ENCODE assay signal across 17 mouse cellular contexts in the genomic region with DNA sequence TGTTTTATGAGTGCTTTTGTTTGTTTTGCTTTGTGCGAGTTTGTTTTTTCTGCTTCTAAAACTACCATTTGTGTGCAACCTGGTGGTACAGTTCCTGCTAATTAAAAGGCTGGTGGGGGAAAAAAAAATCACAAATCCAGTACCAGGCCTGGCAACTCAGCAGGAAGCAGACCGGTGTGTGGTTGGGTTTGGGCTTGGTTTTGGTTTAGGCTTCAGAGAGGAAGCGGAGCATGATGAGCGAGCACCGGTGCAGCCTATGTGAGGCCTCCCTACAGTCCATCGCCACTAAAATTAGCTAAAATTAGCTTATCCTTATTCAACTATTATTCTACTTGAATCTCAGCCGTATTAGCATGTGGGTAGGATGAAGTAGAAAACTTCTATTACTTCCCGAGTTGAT.
"Had no signal": no experiment of that assay in that cellular context is flagged by ENCODE, and none has a peak within 500 bp of the region (broad histone marks: within the 10 kb centered on the region; RNA-seq: fewer than 3 reads in every experiment).

No protein-coding gene starts in this region.

- H3K36me3 ChIP-seq: lung, embryonic 15.5 days; midbrain, embryonic 13.5 days; midbrain, embryonic 15.5 days; neural tube, embryonic 12.5 days; stomach, embryonic 15.5 days had no signal

- H3K4me1 ChIP-seq: lung, embryonic 15.5 days; megakaryocyte, embryonic 14.5 days; stomach, embryonic 15.5 days had no signal

- H3K9me3 ChIP-seq: lung, embryonic 15.5 days; megakaryocyte, embryonic 14.5 days; midbrain, embryonic 13.5 days; midbrain, embryonic 15.5 days; neural tube, embryonic 12.5 days; stomach, embryonic 15.5 days had no signal

- ATAC-seq: lung, postnatal 0 days; midbrain, embryonic 13.5 days; midbrain, embryonic 15.5 days had no signal

- H3K27ac ChIP-seq: lung, embryonic 15.5 days; macrophage; midbrain, embryonic 13.5 days; midbrain, embryonic 15.5 days; neural tube, embryonic 12.5 days; stomach, embryonic 15.5 days; stomach, postnatal 0 days had no signal

- H3K27me3 ChIP-seq: lung, embryonic 15.5 days; megakaryocyte, embryonic 14.5 days; midbrain, embryonic 13.5 days; midbrain, embryonic 15.5 days; neural tube, embryonic 12.5 days; stomach, embryonic 15.5 days had no signal

- DNase-seq: lung, adult 2 months; lung, postnatal 14 days; lung, postnatal 36 days; right cerebral cortex, postnatal 14 days; thymus, adult 2 months; thymus, postnatal 25 days; thymus, postnatal 4 days had no signal

- H3K4me3 ChIP-seq: lung, embryonic 15.5 days; megakaryocyte, embryonic 14.5 days; midbrain, embryonic 13.5 days; midbrain, embryonic 15.5 days; neural tube, embryonic 12.5 days; stomach, embryonic 15.5 days had no signal

- H3K9ac ChIP-seq: lung, embryonic 15.5 days; midbrain, embryonic 13.5 days; midbrain, embryonic 15.5 days; neural tube, embryonic 12.5 days; stomach, embryonic 15.5 days had no signal

- H3K4me2 ChIP-seq: lung, embryonic 15.5 days; midbrain, embryonic 11.5 days; midbrain, embryonic 13.5 days; midbrain, embryonic 15.5 days; neural tube, embryonic 12.5 days; stomach, embryonic 15.5 days had no signal
